Mouse (Mus musculus): ENCODE data around the gene Spcs3. TPM values are rescaled to one million over a fixed set of nuclear protein-coding genes. Genes with fewer than 3 reads are reported as not detected.
"Not testable (repeated sequence)": the region's sequence is repeated elsewhere in the genome, so short reads cannot be mapped to it uniquely, and the experiment has no call there.

Gene Spcs3
- 10 to 100 TPM; 36.1 to 37.1 TPM for total RNA-seq (2021)
- long read RNA-seq, transcript Spcs3-201 (5 exons, 3,466 nt), result major isoform, 34 of 38 reads
- long read RNA-seq, partial matches to known transcripts, result 1 of 38 reads
- long read RNA-seq, other reads (novel, unspliced or antisense), result 3 of 38 reads

DNA sequence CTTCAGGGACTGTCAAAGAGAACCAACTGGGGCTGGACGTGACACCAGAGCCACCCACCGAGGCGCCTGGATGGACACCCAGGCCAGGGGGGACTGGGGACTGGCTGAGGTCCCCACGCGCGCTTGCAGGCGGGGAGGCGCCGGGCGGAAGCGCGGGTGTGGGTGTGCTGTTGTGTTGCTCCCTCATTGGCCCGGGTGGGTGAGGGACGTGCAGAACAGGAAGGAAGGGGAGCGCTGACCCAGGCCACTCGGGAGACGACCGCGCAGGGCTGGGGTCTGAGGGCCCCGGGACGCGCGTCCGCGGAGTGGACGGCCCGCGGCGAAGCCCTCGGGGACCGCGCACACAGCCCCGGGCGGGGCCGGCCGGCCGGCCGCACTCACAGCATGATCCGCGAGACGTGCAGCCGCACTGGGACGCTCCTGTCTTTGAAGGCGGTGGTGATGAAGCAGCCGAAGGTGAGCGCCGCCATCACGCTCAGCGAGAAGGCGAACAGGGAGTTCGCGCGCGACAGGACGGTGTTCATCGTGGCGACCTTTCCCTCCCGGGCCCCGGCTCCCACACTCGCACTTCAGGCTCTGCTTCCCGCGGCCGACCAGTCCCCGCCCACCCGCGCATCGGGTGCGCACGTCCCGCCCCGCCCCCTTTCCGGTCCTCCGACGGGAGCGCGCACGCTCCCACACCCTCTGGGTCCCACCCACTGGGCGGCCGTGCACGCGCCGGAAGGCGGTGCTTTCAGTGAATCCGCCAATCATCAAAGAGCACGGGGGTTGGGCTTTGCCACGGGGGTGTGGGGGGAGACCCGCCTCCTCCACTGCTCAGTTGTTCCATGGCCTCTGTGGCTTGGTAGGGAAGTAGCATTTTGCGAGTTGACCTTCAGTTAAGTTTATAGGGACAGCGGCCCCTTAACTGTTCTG is at the start of gene Spcs3, which contains the start of gene Asb5:
TSS of gene Spcs3 (minus strand) at position 617 of the 915 bp plus-strand sequence.
TSS of gene Asb5 (plus strand) at position 199 of the 915 bp plus-strand sequence.
- DNase-seq (ENCODE audit: low spot score in 2 of 2), result peak; percentile 94 to 97

DNA sequence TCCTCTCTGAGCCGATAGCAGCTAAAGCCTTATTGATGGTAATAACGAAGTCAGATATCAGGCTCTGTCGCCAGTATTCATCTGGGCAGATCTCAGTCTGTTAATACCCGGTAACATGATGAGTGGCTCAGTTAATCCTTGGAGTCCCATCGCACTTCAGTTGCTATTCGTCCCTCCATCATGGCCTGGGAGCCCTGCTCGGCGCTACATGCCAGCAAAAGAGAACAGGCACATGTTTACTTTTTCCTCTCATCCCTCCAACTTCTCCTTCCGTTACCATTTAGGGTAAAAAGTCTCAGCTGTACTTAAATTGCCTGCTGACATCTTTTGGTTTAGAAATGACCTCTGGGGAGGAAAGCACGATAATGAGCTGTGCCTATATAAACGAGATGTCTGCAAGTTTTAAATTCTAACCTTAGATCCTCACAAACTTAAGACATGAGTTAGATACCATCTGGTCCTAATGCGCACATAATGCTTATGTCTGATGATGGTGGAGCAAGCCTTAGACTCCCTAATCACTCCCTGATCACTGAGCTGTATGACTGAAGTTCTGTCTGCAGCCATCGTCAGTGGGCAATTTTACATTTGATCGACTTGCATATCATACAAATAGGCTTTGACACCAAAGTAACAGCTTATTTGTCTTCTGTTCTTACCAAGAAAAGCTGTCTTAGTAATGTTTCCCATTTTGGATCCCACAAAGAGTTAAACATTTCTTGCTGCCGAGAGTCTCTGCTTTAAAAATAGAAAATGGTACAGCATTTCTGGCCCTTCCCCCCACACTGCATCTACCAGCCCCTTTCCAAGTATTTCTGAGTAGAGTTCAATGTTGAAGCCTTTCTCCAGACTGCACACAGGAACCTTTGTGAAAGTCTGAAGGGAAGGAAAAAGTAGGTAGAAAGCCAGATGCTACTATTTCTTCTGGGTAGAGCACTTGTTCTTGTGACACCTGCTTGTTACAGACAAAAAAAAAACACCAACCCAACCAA is 41.1 kb upstream of the Spcs3 start:
- no peak for DNase-seq (ENCODE audit: low spot score in 2 of 2)

DNA sequence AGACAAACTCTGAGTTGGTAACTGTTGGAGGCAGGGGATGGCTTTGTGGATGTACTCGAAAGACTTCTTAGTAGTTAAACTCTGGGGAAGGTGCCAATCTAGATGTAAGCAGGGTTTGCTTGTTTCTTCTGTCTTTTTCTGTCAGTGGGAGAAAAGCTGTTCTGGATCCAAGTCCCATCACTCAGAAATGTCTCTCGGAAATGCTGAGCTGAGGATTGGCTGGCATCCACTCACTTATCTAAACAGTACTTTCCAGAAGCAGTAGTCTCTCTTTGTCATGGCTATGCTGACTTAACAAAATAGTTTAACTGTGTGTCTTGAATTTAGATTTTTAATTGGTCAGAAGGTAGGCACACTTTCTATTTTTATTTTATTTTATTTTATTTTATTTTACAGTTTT is 37.4 kb upstream of the Spcs3 start:
- no peak for DNase-seq (ENCODE audit: low spot score in 2 of 2)

DNA sequence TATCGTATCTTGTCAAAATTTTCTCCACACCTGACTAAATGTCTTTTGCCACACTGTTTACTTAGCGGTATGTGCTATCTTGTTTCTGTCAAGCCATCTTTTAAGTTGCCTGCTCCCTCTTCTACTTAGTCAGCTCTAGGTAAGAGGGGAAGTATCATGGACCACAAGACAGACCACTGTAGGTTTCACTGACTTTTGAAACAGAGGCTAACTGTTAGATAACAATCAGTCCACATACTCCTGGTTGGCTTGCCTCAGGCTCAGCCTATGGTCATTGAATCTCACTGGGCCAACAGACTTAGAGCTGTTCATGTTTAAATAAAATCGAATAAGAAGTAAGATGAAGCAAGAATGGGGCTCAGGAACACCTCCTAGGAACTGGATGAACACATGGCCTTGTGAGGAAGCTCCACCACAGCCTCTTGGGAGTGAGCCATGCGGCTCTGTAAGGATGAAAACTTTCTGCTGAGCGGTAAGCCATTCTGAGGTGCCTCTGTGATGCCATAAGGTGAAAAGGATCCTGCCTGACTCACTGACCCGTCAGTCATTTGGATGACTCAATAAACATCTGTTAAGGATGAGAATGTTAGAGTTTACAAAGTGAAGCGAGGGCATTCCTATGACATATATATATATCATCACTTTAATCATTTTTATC is 35.9 kb upstream of the Spcs3 start:
- DNase-seq (ENCODE audit: low spot score in 2 of 2), result no peak

DNA sequence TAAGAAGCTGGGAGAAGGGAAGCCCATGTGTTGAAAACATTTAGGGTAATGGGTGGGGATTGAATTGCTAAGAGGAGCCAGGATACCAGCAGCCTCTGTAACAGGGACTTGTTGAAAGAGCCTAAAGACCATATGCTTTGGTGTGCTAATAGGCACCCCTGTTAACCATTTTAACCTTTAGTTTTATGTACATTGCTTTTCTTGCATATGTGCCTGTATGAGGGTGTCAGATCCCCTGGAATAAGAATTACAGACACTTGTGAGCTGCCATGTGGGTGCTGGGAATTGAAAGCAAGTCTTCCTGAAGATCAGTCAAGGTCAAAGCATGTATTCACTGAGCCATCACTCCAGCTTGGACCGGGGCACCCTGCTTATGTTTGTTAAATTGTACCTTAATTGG is 35.4 kb upstream of the Spcs3 start:
- no peak for DNase-seq (ENCODE audit: low spot score in 2 of 2)

DNA sequence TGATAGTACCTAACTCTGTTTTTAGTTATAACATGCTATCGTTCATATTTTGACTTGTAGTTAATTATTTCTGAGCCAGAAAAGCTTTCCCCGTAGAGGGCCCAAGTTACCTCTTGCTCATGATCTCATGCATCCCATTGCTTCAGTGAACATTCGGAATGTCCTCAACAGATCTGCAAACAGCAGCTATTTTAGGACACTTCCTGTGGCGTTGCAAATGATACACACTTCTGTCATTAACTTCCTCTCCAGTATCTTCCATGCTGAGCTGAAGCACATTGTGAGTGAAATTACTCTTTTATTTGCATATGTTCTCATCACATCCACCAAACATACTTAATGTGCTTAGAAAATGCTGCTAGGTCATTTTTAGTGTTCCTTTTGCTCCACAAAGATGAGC is 32.3 kb upstream of the Spcs3 start:
- no peak for DNase-seq (ENCODE audit: low spot score in 2 of 2)

DNA sequence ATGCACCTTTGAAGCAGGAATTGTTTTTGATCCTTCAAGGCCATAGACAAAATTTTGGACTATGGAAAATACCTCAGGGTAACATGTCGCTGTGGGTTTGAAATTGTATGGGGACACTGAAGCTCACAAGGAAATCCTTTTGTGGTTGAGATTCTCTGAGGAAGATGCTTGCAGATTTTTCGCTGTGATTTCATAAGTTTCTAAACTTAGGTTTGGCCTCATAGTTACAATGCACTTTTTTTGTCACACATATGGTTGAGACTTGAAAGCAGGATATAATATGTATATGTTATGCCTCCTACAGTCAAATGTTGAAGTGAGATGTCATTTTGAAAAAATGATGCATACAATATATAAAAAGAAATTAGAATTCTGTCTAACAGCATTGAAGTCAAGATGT is 25.1 kb upstream of the Spcs3 start:
- no peak for DNase-seq (ENCODE audit: low spot score in 2 of 2)

DNA sequence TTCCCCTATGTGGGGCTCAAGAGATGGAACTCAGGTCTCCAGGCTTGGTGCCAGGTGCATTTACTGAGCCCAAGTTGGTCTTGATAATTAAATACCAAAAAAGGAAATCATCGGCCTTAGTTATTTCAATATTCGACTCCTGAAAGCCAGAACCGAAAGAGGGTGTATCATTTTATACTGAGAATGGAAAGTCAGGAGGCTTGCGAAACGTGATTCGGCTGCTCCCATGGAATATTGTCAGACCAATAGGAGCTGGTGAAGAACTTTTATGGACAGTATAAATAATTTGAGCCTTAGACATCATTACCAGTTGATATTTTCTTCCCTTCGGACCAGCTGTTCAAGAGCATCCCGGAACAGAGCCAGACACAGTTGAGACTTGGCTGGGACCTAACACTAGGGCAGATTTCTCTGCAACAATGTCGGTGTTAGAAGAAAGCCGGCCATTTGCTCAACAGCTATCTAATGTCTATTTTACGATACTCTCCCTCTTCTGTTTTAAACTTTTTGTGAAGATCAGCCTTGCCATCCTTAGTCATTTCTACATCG is 20.3 kb upstream of the Spcs3 start:
- DNase-seq (ENCODE audit: low spot score in 2 of 2), result no peak

DNA sequence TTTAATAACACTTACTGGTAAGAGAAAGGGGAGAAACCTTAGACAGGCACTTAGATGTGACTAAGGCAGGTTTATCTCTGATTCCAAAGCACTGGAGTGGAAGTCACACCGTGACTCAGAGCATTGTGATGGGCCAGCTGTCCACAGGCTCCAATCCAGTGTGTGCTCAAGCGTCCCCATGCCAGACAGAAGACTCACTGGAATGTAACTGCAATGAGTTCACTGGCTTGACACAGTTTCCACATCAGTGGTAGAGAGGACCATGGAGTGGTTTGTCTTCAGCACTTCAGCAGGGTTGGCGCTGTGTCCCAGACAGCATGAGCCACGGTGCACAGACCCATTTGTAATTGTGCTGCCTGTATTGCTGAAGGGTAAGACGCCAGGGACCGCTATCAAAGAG is 18.6 kb upstream of the Spcs3 start:
- no peak for DNase-seq (ENCODE audit: low spot score in 2 of 2)

DNA sequence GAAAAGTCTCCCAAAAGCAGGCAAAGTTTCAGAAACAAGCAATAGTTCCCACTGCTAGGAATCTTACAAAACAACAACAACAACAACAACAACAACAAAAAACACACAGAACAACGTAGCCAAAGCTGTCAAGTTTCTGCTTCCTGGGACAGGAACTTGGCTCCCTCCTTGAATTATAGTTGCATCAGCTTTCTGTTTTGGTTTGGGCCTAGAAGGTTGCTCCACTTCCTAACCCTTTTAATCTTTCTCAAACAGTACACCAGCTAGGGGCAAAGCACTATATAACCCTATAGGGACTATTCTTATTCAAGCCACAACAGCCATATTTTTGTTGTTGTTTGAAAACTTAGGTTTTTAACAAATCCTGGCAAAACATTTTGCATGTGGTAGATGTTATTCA is 11.5 kb upstream of the Spcs3 start:
- DNase-seq (ENCODE audit: low spot score in 2 of 2), result no peak

DNA sequence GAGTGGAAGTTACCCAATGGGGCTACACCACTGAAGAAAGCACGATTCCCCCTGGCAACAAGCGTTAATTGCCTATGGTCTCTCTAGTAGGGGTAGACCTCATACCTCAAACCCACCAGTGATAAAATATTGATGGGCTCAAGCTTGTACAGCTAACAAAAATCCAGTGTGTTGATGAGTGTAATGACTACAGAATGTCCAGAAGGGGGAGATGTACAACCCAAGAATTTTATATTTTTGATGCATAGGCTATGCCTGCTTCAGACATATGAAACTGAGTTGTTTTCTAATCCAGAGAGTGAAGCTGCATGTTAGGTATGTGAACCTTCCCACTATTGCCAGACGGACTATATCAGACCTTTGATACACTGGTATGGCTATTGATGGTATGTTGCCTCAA is 7.5 kb upstream of the Spcs3 start:
- DNase-seq (ENCODE audit: low spot score in 2 of 2), result no peak

DNA sequence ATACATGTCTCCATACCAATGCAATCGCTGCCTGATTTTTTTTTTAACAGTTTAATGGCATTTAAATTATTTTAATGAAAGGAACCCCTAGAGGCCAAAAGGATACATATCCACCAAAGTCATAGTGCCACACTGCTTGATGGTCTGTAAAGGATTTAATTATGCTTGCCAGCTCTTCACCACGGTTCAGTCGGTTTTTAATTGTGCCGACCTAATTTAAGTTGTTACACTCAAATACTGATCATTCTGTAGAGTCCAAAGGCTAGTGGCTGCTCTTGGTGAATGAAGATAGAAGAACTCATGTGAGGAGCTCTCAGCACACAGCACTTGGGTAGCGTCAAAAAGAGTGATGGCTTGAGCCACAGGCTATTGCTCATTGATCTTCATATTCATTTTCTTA is 5.4 kb upstream of the Spcs3 start:
- no peak for DNase-seq (ENCODE audit: low spot score in 2 of 2)

DNA sequence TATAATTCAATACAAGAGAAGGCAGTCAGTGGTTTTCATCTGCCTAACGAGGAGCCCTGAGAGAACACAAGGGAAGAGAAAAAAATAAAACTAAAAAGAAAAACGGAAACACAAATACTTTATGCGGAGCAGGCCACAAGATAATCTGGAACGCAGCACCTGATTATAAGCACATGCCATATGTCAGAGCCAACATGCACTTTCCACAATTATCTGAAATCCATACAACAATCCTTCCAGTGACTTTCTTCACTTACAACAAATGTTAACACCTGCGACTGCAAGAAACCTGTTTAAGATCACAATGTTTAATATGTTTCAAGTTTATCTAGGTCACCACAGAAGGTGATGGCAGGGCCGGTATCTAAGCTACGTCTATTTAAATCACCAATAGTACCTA is 1.2 kb downstream of the Spcs3 start:
- no peak for DNase-seq (ENCODE audit: low spot score in 2 of 2)

DNA sequence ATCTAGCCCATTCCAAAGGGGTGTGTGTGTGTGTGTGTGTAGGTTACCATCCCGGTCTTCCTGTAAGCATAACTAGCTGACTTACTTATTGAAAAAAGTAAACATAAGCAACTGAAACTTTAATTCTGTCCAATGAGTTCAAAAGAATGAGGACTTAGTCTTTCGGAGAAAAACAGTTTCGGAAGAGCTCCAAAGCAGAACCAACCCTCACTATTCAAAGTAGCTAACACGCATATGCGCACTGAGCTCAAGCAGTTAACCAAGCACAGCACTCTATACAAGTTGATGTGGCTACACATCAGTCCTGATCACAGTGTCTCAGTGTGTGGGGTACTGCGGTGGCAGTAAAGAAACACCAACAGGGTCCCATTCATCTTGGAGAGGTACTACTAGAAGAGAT is 3.1 kb downstream of the Spcs3 start:
- no peak for DNase-seq (ENCODE audit: low spot score in 2 of 2)

DNA sequence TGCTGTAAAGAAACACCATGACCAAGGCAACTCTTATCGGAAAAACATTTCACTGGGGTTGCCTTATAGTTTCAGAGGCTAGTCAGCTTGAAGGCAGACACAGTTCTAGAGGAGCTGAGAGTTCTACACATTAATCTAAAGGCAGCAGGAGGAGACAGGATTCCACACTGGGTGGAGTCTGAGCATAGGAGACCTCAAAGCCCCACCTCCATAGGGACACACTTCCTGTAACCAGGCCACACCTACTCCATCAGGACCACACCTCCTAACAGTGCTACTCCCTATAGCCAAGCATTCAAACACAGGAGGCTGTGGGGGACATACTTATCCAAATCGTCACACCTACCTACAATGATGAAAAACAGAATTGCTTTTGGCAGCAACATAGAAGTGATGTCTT is 4.2 kb downstream of the Spcs3 start:
- no peak for DNase-seq (ENCODE audit: low spot score in 2 of 2)

DNA sequence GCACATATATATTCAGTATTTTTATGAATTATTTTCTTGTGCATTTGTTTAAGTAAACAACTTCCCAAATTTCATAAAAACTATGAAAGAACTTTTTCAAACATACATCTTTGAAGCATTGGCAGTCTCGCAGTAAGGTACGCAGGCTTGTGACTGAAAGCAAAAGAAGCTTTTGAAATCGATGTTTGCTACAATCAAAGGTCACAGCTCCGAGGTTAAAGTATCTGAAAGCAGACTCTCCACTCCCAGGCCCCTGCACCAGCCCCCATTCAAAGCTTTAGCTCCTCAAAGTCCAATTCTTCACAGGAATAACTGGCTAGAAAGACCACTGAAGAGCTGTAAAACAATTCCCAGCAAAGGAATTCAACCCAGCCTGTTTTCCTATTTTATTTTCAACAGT is 9.3 kb downstream of the Spcs3 start:
- DNase-seq (ENCODE audit: low spot score in 2 of 2), result no peak

DNA sequence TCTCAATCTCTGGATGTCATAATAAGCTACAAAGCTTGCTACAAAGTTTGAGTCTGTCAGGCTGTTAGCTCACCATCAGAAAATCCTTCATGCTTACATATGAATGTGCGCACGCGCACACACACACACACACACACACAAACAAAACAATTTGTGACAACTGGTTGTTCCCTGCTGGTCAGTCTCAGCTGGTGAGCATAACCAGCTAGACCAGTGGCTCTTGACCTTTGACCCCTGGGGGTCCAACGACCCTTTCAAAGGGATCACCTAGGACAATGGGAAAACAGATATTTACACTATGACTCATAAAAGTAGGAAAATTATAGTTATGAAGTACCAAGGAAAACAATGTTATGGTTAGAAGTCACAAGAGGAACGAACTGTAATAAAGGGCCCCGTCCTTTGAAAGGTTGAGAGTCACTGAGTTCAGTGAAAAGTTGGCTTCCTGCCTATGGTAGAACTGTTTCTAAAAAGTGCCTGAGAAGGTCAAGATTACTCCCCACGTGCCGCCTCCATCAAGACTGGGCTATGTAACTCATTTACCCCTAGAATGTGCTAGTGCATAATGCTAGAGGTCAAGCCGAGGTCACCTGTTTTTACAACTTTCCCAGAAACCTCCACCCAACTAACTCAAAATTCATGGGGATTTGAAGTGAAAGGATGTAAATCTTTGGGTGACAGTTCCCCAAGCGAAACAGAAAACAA is 10.9 kb downstream of the Spcs3 start:
- no peak for DNase-seq (ENCODE audit: low spot score in 2 of 2)

DNA sequence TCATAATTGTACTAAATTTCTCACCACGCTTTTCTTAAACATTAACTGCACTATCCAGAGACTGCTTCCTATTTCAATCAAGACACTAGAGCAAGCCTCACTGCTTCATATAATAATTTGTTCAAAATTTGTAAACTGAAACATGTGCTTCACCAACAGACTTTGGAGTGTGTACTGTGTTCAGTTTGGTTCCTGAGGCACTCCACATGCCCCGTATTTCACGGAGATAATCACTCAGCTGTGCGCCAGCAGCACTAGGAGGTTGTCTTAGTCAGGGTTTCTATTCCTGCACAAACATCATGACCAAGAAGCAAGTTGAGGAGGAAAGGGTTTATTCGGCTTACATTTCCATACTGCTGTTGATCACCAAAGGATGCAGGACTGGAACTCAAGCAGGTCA is 17.6 kb downstream of the Spcs3 start:
- not testable (repeated sequence) for DNase-seq (ENCODE audit: low spot score in 2 of 2)

DNA sequence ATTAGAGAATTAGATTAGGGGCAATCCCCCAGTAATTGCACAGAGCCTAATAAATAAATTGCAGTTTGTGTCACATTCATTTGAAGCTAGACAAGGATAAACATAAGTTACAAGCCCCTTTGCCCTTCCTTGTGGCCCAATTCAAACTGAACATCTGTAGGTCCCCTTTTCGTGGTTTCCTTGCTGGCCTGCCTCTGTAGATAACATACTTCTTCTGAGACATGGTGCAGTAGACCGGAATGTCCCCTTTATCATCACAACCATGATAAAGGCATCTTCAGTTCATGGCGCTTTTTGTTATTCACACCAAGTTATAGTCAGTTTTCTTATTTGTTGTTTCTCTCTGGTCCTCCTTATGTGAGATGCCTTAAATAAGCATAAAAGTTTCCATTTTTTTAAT is 18.0 kb downstream of the Spcs3 start:
- DNase-seq (ENCODE audit: low spot score in 2 of 2), result no peak

DNA sequence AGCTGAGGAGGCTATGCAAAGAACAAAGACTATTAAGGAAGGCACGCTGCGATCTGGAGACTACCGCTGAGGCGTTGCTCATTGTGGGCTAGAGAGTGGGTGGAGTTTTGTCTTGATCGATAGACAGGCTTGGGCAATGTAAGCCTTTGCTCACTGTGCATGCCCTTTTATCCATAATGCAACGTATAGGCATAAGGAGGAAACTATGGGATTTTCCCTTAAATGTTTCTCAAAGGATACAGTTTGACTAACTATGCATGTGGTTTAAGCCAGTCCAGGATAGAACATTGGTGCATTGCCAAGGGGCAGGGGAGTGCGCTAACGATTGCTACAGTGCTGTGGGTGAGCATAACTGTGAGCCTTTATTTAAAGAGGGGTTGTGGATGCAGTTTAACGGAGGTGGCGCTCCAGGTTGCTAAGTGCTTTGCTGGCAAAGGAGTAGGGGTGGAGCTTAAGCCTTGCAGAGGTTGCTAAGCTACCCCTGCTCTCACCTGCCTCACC is 20.5 kb downstream of the Spcs3 start:
- DNase-seq (ENCODE audit: low spot score in 2 of 2), result peak; percentile 40 to 52

All from layer of hippocampus, postnatal 10 days (tissue).